Mouse (Mus musculus): ENCODE measurements around the gene Kcnt1. TPM values are rescaled to one million over a fixed set of nuclear protein-coding genes. Genes with fewer than 3 reads are reported as not detected.
"Not testable (repeated sequence)": the region's sequence is repeated elsewhere in the genome, so short reads cannot be mapped to it uniquely, and the experiment has no call there.

Kcnt1 gene
- 0.34 and 0.37 TPM in 2 replicates for polyA plus RNA-seq (2015; fragmentation: Nextera tagmentation; extraction: Ambion mirVana)

DNA sequence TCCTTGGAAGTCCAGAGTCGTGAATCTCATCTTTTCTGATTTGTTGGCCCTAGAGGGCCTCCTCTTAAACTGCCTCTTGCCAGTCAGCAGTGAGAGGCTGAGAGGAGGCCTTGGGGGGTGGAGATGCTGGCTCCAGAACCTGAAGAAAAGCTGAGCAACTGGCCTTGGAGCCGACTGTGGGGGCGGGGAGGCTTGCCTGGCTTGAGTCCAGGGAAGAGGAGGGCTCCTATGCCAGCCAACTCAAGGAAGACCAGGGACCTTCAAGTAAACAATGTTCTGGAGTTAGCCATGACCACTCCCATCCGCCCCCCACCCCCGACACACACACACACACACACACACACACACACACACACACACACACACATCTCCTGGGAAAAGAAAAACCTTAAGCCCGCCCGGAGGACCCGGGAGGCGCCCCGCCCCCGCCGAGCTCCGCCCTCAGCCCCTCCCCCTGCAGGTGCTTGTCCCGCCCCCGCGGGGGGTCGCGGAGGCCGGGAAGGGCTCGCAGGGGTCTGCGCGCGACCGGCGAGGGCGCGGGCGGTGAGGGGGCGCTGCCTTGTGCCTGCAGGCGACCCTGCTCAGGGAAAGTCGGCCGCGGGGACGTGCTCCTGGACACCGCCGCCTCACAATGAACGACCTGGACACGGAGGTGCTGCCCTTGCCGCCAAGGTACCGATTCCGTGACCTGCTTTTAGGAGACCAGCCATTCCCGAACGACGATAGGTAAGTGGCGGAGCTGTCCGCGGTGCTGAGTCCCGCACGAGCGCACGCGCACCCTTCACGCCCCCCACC lies at the start of gene Kcnt1:
Gene Kcnt1, plus strand, starts transcription at position 398 of the 795 bp plus-strand sequence.
- Histone ChIP-seq H3K9me3 (no peaks in the 10 kb centered on the region), H3K9ac (peak within 1 kb of the TSS; percentile 36; the same call in 1 of the 2 replicates), H3K27ac (no peak within 1 kb of the TSS), H3K4me3 (peak within 1 kb of the TSS; percentile 44), H3K4me1 (peaks cover 15% of the 10 kb centered on the region), H3K36me3 (no peaks in the 10 kb centered on the region), H3K4me2 (peak within 1 kb of the TSS; percentile 92), H3K27me3 (peaks cover 54% of the 10 kb centered on the region)
- under 1% methylated on average over 40 of the region's 53 CpGs for WGBS
- no peak for ATAC-seq (ENCODE audit: insufficient number of reproducible peaks, insufficient read depth, low FRiP score, low TSS enrichment, low read depth)

DNA sequence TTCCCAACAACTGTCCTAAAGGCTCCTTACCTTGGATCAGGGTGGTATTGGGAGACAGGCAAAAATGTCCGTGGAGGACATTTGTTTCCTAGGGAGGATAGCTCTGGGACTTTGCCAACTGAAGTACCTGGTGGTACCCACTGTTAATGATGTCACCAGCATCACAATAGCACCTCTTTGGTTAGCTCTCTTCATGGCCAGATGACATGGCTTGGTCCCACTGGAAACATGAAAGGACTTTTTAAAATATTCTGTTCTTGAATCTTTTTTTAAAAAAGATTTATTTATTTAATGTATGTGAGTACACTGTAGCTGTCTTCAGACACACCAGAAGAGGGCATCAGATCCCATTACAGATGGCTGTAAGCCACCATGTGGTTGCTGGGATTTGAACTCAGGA lies 47.8 kb upstream of the Kcnt1 start, which contains the start of gene Glt6d1:
Gene Glt6d1, minus strand, starts transcription at position 101 of the 400 bp plus-strand sequence.
- H3K4me3 ChIP-seq; H3K4me2 ChIP-seq; H3K4me1 ChIP-seq; H3K9ac ChIP-seq; H3K36me3 ChIP-seq; H3K27ac ChIP-seq; H3K27me3 ChIP-seq; ATAC-seq (ENCODE audit: insufficient number of reproducible peaks, insufficient read depth, low FRiP score, low TSS enrichment, low read depth); H3K9me3 ChIP-seq: not testable (repeated sequence)
- whole genome bisulfite sequencing, result 63% methylated on average over 1 of the region's 1 CpGs

DNA sequence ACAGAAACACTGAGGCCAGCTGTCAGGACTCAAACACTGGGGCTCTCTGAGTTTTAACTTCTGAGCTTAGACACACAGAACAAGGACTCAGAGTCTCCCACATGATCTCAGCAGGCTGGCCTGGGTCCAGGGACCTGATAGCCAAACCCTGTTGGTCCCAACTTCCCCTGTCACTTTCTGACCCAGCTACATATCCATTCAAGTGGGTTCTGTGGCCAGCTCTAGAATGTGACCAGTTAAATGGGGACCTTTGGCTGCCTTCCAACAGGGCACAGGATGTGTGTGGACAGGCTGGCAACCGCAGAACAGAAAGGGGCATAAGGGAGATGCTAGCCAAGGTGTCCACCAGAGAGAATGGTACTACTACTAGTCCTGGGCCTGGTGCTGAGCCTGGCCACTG lies 40.7 kb upstream of the Kcnt1 start, which contains the start of gene Lcn9:
Gene Lcn9, plus strand, starts transcription at position 348 of the 400 bp plus-strand sequence.
- Histone ChIP-seq H3K27ac (no peak within 1 kb of the TSS), H3K4me3 (no peak within 1 kb of the TSS), H3K9me3 (no peaks in the 10 kb centered on the region), H3K4me2 (no peak within 1 kb of the TSS), H3K27me3 (no peaks in the 10 kb centered on the region), H3K9ac (no peak within 1 kb of the TSS), H3K4me1 (no peaks in the 10 kb centered on the region), H3K36me3 (no peaks in the 10 kb centered on the region)
- WGBS, result 91% methylated on average over 1 of the region's 1 CpGs
- no peak; the same call in 1 of the 2 replicates for ATAC-seq (ENCODE audit: insufficient number of reproducible peaks, insufficient read depth, low FRiP score, low TSS enrichment, low read depth)

DNA sequence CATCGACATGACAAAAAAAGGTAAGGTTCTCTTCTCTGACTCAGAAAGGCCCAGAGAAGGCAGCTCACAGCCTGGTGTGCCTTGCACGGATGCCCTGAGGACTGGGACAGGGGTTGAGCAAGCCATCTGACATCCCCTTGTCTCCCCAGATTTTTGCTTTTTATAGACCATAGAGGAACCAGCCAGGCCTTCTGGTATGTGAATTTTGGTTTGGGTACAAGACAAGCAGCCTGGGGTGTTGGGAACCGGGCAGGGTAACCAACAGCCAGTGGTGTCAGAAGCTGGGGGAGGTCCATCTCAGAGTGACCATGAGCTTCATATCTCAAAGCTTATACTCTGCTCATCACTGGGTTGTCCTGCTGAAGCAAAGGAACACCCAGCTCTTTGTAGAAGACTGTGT lies 38.8 kb upstream of the Kcnt1 start:
- no peaks in the 10 kb centered on the region for H3K27me3 ChIP-seq
- no peak overlapping the region for H3K27ac ChIP-seq
- 77% methylated on average over 3 of the region's 3 CpGs for WGBS
- no peak overlapping the region for H3K9ac ChIP-seq
- no peak overlapping the region for H3K4me3 ChIP-seq
- no peaks in the 10 kb centered on the region for H3K36me3 ChIP-seq
- H3K9me3 ChIP-seq, result no peaks in the 10 kb centered on the region
- no peak overlapping the region for H3K4me2 ChIP-seq
- no peaks in the 10 kb centered on the region for H3K4me1 ChIP-seq
- ATAC-seq (ENCODE audit: insufficient number of reproducible peaks, insufficient read depth, low FRiP score, low TSS enrichment, low read depth), result no peak

DNA sequence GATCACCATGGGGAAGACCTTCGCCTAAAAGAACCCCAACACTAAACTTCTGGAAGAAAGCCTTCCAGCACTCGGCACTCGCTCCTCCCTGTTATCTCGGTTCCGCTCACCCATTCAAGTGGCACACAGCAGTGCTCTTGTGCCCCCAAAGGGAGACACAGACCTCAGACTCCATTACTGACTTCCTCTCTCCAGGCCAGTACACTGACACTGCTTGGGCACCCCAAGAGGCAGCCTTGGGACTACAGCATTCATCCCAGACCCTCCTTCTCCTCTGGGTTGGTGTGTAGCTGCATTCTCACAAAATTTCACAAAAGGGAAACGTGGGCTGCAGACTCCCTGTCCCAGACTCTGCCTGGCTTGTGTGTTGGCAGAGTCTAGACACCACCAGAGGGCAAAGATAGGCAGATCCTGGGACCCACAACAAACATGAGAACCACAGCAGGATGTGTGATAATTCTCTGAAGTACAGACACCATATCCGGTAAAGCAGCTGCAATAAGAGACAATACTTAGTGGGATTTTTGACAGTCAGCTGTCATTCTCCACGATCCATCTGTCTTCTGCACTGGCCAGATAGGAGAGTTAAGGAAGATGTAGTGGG lies 35.1 kb upstream of the Kcnt1 start:
- H3K4me3 ChIP-seq, result no peak overlapping the region
- H3K27ac ChIP-seq, result no peak overlapping the region
- no peaks in the 10 kb centered on the region for H3K27me3 ChIP-seq
- no peaks in the 10 kb centered on the region for H3K9me3 ChIP-seq
- no peak overlapping the region for H3K4me2 ChIP-seq
- H3K9ac ChIP-seq, result no peak overlapping the region
- H3K36me3 ChIP-seq, result no peaks in the 10 kb centered on the region
- 74% methylated on average over 8 of the region's 8 CpGs for WGBS
- H3K4me1 ChIP-seq, result no peaks in the 10 kb centered on the region
- no peak for ATAC-seq (ENCODE audit: insufficient number of reproducible peaks, insufficient read depth, low FRiP score, low TSS enrichment, low read depth)

DNA sequence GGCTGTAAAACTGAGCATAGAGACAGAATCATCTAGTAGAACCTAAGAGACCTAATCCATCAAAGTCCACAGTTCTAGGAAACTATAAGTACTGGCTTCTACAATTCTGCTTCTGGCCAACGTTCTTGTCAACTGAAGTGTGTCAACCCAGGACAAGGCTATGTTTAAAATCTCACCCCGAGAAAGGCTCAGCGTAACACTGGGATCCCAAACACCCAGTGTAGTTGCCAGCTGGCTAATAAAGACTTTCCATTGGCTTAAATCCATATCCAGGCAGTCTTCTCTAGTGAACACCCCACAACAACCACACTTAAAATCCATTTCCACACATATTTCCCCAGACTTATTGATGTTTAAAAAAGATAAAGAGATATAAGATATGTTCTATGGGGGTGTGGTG lies 32.7 kb upstream of the Kcnt1 start:
- H3K9me3 ChIP-seq, result no peaks in the 10 kb centered on the region
- H3K27ac ChIP-seq, result no peak overlapping the region
- H3K9ac ChIP-seq, result no peak overlapping the region
- 89% methylated on average over 3 of the region's 3 CpGs for whole genome bisulfite sequencing
- H3K4me2 ChIP-seq, result no peak overlapping the region
- no peaks in the 10 kb centered on the region for H3K36me3 ChIP-seq
- no peak for ATAC-seq (ENCODE audit: insufficient number of reproducible peaks, insufficient read depth, low FRiP score, low TSS enrichment, low read depth)
- no peak overlapping the region for H3K4me3 ChIP-seq
- no peaks in the 10 kb centered on the region for H3K4me1 ChIP-seq
- no peaks in the 10 kb centered on the region for H3K27me3 ChIP-seq

DNA sequence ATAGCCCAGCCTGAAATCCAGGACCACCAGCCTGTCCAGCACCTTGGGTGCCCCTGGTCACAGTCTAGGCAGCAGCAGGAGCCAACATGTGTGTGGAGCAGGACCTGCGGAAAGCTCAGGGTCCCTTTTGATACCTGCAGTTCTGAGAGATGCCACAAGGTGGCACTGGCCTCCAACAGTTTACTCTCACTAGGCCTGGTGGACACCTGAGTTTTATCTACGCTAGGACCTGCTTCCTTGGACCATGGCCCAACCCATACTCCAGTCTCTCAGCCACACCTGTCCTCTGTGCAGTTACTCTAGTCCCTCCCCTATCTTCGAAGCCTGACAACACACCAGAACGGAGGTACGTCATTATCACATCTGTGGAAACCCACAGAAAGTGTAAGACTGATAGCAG lies 27.2 kb upstream of the Kcnt1 start:
- no peaks in the 10 kb centered on the region for H3K36me3 ChIP-seq
- H3K4me3 ChIP-seq, result no peak overlapping the region
- no peaks in the 10 kb centered on the region for H3K9me3 ChIP-seq
- H3K4me1 ChIP-seq, result no peaks in the 10 kb centered on the region
- ATAC-seq (ENCODE audit: insufficient number of reproducible peaks, insufficient read depth, low FRiP score, low TSS enrichment, low read depth), result no peak
- no peak overlapping the region for H3K9ac ChIP-seq
- H3K27me3 ChIP-seq, result no peaks in the 10 kb centered on the region
- no peak overlapping the region for H3K27ac ChIP-seq
- 48% methylated on average over 5 of the region's 5 CpGs for WGBS
- H3K4me2 ChIP-seq, result no peak overlapping the region

DNA sequence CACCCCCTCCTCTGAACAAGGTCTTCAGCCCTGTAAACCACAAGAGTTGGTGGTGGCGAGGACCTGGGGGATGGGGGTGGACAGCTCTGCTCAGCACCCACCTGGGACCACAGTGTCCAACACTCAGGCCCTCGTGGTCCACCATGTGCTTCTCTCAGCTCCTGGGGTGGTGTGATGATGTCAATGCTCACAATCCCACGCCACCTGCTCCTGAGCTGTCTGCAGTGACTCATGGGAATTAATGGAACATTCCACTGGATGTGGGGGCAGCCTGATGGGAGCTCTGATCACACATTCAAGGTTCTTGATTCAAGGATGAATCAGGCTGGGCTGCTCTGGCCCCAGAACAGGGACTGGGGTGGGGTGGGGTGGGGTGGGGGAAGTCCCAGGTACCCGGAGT lies 21.4 kb upstream of the Kcnt1 start:
- ATAC-seq (ENCODE audit: insufficient number of reproducible peaks, insufficient read depth, low FRiP score, low TSS enrichment, low read depth), result no peak

DNA sequence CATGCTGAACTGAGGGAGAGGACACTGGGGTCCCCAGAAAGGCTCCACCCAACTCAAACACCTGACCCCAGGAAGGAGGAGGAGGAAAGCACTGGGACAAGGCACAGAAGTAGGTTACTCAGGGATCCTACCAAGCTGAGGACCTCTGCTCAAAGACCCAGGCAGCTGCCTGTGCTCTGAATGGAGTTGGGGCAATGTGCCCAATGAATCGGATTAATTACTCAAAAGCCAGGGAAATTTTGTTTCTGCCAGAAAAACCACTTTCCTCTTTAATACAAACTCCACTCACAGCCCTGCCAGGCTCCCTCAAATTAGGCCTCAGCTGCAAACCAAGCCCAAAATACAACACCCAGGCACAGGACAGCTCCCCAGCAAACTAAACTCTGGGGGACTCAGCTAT lies 20.8 kb upstream of the Kcnt1 start:
- Histone ChIP-seq H3K27ac (no peak overlapping the region), H3K9me3 (no peaks in the 10 kb centered on the region), H3K4me2 (no peak overlapping the region), H3K4me3 (no peak overlapping the region), H3K36me3 (no peaks in the 10 kb centered on the region), H3K27me3 (no peaks in the 10 kb centered on the region), H3K9ac (no peak overlapping the region), H3K4me1 (peaks cover 7% of the 10 kb centered on the region)
- no peak for ATAC-seq (ENCODE audit: insufficient number of reproducible peaks, insufficient read depth, low FRiP score, low TSS enrichment, low read depth)
- WGBS, result 71% methylated on average over 1 of the region's 1 CpGs

More for the DNA sequence above, 21.4 kb upstream of the Kcnt1 start:
- Histone ChIP-seq H3K9ac (no peak overlapping the region), H3K36me3 (no peaks in the 10 kb centered on the region), H3K9me3 (no peaks in the 10 kb centered on the region), H3K27me3 (no peaks in the 10 kb centered on the region), H3K4me2 (no peak overlapping the region), H3K4me1 (peaks cover 7% of the 10 kb centered on the region), H3K27ac (no peak overlapping the region), H3K4me3 (no peak overlapping the region)
- 62% methylated on average over 4 of the region's 4 CpGs for WGBS

DNA sequence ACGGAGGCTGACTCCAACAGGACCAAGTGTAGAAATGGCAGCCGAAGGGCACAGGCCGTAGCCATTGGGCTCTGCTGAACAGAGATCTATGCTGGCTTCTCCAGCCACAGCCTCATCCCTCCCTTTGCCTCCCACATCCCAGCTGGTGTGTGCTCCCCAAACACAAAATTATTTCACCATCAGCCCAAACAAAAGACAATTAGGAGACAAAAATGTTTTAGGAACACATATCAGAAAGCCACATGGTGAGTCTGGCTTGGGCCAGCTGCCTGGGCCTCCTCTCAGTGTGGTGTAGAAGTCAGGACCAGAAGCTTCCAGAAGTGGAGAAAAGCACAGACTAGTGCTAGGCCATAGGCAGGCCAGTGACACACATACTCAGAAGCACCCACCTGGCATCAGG lies 19.4 kb upstream of the Kcnt1 start:
- Histone ChIP-seq H3K9ac (no peak overlapping the region), H3K27ac (no peak overlapping the region), H3K27me3 (no peaks in the 10 kb centered on the region), H3K9me3 (no peaks in the 10 kb centered on the region), H3K4me1 (peaks cover 7% of the 10 kb centered on the region), H3K4me2 (no peak overlapping the region), H3K4me3 (no peak overlapping the region), H3K36me3 (no peaks in the 10 kb centered on the region)
- no peak for ATAC-seq (ENCODE audit: insufficient number of reproducible peaks, insufficient read depth, low FRiP score, low TSS enrichment, low read depth)
- 84% methylated on average over 3 of the region's 3 CpGs for WGBS

DNA sequence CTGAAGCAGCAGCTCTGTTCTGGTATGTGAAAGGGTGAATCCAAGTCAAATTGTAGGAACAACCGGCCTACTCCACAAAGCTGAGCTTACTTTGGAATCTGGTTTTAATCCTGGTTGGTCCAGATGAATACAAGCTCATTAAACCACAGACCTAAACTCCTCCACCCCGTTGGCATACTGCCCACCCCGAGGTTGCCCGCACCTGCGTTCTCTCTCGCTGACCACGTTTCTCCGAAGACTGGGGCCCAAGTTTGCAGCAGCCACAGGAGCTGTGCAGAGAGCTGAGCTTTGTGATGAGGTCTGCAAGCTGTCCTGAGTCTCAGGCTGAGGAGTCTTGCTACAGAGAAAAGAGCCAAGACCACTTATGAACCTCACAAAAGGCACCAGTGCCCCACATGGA lies 17.0 kb upstream of the Kcnt1 start:
- Histone ChIP-seq H3K27ac (no peak overlapping the region), H3K9me3 (no peaks in the 10 kb centered on the region), H3K9ac (no peak overlapping the region; the same call in 1 of the 2 replicates), H3K4me2 (no peak overlapping the region), H3K36me3 (no peaks in the 10 kb centered on the region), H3K4me3 (no peak overlapping the region), H3K4me1 (peaks cover 7% of the 10 kb centered on the region), H3K27me3 (no peaks in the 10 kb centered on the region)
- no peak for ATAC-seq (ENCODE audit: insufficient number of reproducible peaks, insufficient read depth, low FRiP score, low TSS enrichment, low read depth)
- WGBS, result 70% methylated on average over 8 of the region's 8 CpGs

DNA sequence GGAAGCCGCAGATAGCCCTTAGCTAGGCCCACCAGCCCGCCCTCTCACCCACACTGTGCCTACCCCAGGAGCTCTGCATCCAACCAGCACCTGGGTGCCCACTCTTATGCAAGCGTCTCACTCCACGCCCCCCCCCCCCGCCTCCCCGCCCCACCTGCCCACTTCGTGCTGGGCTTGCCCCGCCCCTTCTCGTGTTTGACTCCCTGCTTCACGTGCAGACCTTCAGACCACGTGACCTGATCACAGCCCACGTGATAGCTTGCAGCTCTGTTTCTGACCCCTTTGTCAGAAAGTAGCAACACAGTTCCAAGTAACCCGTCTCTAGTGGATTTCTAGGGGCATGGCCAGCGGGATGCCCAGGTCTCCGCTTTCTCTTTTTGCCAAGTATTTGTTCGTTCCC lies 16.3 kb upstream of the Kcnt1 start, which contains the start of gene Sohlh1:
Gene Sohlh1, minus strand, starts transcription at position 23 of the 400 bp plus-strand sequence.
- peaks cover 7% of the 10 kb centered on the region for H3K4me1 ChIP-seq
- H3K4me3 ChIP-seq, result no peak within 1 kb of the TSS
- no peaks in the 10 kb centered on the region for H3K36me3 ChIP-seq
- no peak within 1 kb of the TSS; the same call in 1 of the 2 replicates for H3K9ac ChIP-seq
- no peak for ATAC-seq (ENCODE audit: insufficient number of reproducible peaks, insufficient read depth, low FRiP score, low TSS enrichment, low read depth)
- WGBS, result 83% methylated on average over 16 of the region's 16 CpGs
- H3K4me2 ChIP-seq, result no peak within 1 kb of the TSS
- H3K9me3 ChIP-seq, result no peaks in the 10 kb centered on the region
- no peak within 1 kb of the TSS for H3K27ac ChIP-seq
- no peaks in the 10 kb centered on the region for H3K27me3 ChIP-seq

All from embryonic facial prominence, embryonic 13.5 days (tissue).